Mouse (Mus musculus): ENCODE results near the gene Gm14391. TPM values are rescaled to one million over a fixed set of nuclear protein-coding genes. Genes with fewer than 3 reads are reported as not detected.

The Gm14391 gene
- 2.8 and 4.0 TPM in 2 replicates for polyA plus RNA-seq (2012; rRNA removed)

GRCm38 (mm10) chr2:175206732-175207131 is at the start of gene Gm14391:
Gm14391 (minus strand) TSS chr2:175206917.

GRCm38 (mm10) chr2:175175401-175176180 is 31.1 kb downstream of the Gm14391 start, which contains the start of gene Gm14443:
Gm14443 (minus strand) TSS chr2:175175871.

GRCm38 (mm10) chr2:175141993-175142295 is 64.8 kb downstream of the Gm14391 start, which contains the start of gene Gm14399:
Gm14399 (minus strand) TSS chr2:175142012.

Other genes starting within 250 kb of the Gm14391 start
- not detected in 2 replicates for gene Gm14444, start 196.7 kb downstream of the Gm14391 start, polyA plus RNA-seq (2012; rRNA removed)
- gene Gm14393, start 139.1 kb downstream of the Gm14391 start, polyA plus RNA-seq (2012; rRNA removed) = not detected in 2 replicates
- 0.24 and 0.60 TPM in 2 replicates for gene Gm14399, start 64.9 kb downstream of the Gm14391 start, polyA plus RNA-seq (2012; rRNA removed)
- gene Gm14443, start 31.0 kb downstream of the Gm14391 start, polyA plus RNA-seq (2012; rRNA removed) = 0.05 and 0.29 TPM in 2 replicates
- gene Gm14440, start 68.2 kb upstream of the Gm14391 start, polyA plus RNA-seq (2012; rRNA removed) = not detected in 2 replicates
- gene Gm4631, start 131.3 kb upstream of the Gm14391 start, polyA plus RNA-seq (2012; rRNA removed) = 0.61 and 0.86 TPM in 2 replicates
- gene Zfp968, start 165.5 kb upstream of the Gm14391 start, polyA plus RNA-seq (2012; rRNA removed) = 0.96 and 1.3 TPM in 2 replicates
- 2.0 and 4.0 TPM in 2 replicates for gene Gm4724, start 228.9 kb upstream of the Gm14391 start, polyA plus RNA-seq (2012; rRNA removed)

Data from ovary, adult 2 months (tissue).